Comparison of ENCODE assay signal across 9 mouse cellular contexts in the genomic region with DNA sequence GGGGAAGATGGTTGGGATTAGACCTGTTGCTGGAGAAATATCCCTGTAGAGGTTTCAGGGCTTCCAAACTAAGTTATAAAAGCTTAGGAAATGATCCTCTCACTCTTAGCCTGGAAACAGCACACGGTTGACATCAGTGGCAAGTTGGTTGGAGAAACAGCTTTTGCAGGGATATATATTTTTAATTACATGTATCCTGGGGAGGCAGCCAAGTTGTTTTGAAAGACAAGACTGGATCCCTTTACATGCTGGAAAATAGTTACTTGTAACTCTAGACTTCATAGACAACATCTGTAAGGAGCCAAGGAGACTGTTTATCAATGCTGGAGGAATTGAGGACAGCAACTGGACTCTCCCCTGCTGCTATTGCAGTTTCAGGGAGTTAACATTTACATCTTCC. TPM values are rescaled to one million over a fixed set of nuclear protein-coding genes. Genes with fewer than 3 reads are reported as not detected.
DNase-seq lines count a peak whose midpoint lies in the region; ATAC-seq lines count a peak whose summit lies in the region.
"Had no signal": no experiment of that assay in that cellular context is flagged by ENCODE, and none has a peak within 500 bp of the region (broad histone marks: within the 10 kb centered on the region; RNA-seq: fewer than 3 reads in every experiment).

No protein-coding gene starts in this region.

- H3K4me3 ChIP-seq in heart, embryonic 13.5 days: peak overlapping the region; percentile 88
- no peak overlapping the region for H3K4me3 ChIP-seq in neural tube, embryonic 12.5 days
- peak overlapping the region; percentile 96 for H3K4me3 ChIP-seq in limb, embryonic 13.5 days

- DNase-seq in heart, adult 8-10 months (ENCODE audit: low spot score): no peak
- DNase-seq in neural tube, embryonic 10.5 days (ENCODE audit: extremely low spot score, low spot score): no peak
- no peak for DNase-seq in adrenal gland, postnatal 25 days
- DNase-seq in thymus, postnatal 25 days: no peak
- DNase-seq: adrenal gland, adult 2 months had no signal

- peak overlapping the region; percentile 93 for H3K4me2 ChIP-seq in heart, embryonic 13.5 days
- H3K4me2 ChIP-seq in neural tube, embryonic 12.5 days (replicated peaks): 0 out of 2 replicates have a peak overlapping the region, but pooled peaks have one; percentile 4
- H3K4me2 ChIP-seq in limb, embryonic 13.5 days (replicated peaks): peak overlapping the region; percentile 91

- peaks cover 55% of the 10 kb centered on the region for H3K4me1 ChIP-seq in heart, embryonic 13.5 days
- peaks cover 4% of the 10 kb centered on the region; the same call in 1 of the 2 replicates for H3K4me1 ChIP-seq in neural tube, embryonic 12.5 days
- H3K4me1 ChIP-seq in limb, embryonic 13.5 days: peaks cover 71% of the 10 kb centered on the region

- no peaks in the 10 kb centered on the region for H3K9me3 ChIP-seq in heart, embryonic 13.5 days
- H3K9me3 ChIP-seq in neural tube, embryonic 12.5 days: no peaks in the 10 kb centered on the region
- H3K9me3 ChIP-seq in limb, embryonic 13.5 days: no peaks in the 10 kb centered on the region

- 30% methylated on average over 1 of the region's 1 CpGs for WGBS in heart, embryonic 13.5 days
- WGBS in neural tube, embryonic 12.5 days: 57% methylated on average over 1 of the region's 1 CpGs
- 14% methylated on average over 1 of the region's 1 CpGs for WGBS in limb, embryonic 13.5 days

- ATAC-seq in heart, embryonic 13.5 days (ENCODE audit: extremely low read depth, insufficient number of reproducible peaks, low FRiP score, low TSS enrichment): no peak
- no peak for ATAC-seq in neural tube, embryonic 12.5 days (ENCODE audit: low FRiP score, low read depth)
- no peak for ATAC-seq in limb, embryonic 13.5 days (ENCODE audit: low FRiP score, low read depth)
- no peak for ATAC-seq in activated CD4-positive, CD25-positive, alpha-beta regulatory T cell, adult 4 months

- H3K27ac ChIP-seq in heart, embryonic 13.5 days (replicated peaks): no peak overlapping the region
- H3K27ac ChIP-seq in neural tube, embryonic 12.5 days: no peak overlapping the region
- peak overlapping the region; percentile 29; the same call in 1 of the 2 replicates for H3K27ac ChIP-seq in limb, embryonic 13.5 days

- no peaks in the 10 kb centered on the region for H3K27me3 ChIP-seq in heart, embryonic 13.5 days (replicated peaks)
- H3K27me3 ChIP-seq in neural tube, embryonic 12.5 days (replicated peaks): peaks cover 3% of the 10 kb centered on the region; the same call in 1 of the 2 replicates
- 0 out of 2 replicates have a peak, but pooled peaks cover 3% of the 10 kb centered on the region for H3K27me3 ChIP-seq in limb, embryonic 13.5 days

- H3K36me3 ChIP-seq in heart, embryonic 13.5 days: peaks cover 38% of the 10 kb centered on the region
- no peaks in the 10 kb centered on the region for H3K36me3 ChIP-seq in neural tube, embryonic 12.5 days
- peaks cover 28% of the 10 kb centered on the region for H3K36me3 ChIP-seq in limb, embryonic 13.5 days

- peak overlapping the region; percentile 75 for H3K9ac ChIP-seq in heart, embryonic 13.5 days
- no peak overlapping the region for H3K9ac ChIP-seq in neural tube, embryonic 12.5 days
- peak overlapping the region; percentile 53 for H3K9ac ChIP-seq in limb, embryonic 13.5 days

RNA-seq across cellular contexts. Expression of gene Fzd4, which starts 1.9 kb away (rescaled TPM):
- 6.9 and 7.1 TPM in 2 replicates for polyA plus RNA-seq in heart, embryonic 13.5 days (2015; fragmentation: Nextera tagmentation; extraction: Ambion mirVana)
- total RNA-seq in heart, adult 8-10 months (2022): 10 to 100 TPM; 23.6 to 31.0 (median 28.6) TPM
- 2.7 and 2.9 TPM in 2 replicates for polyA plus RNA-seq in neural tube, embryonic 12.5 days (2016; fragmentation: Nextera tagmentation; extraction: Ambion mirVana)
- 15.1 and 16.5 TPM in 2 replicates for polyA plus RNA-seq in limb, embryonic 13.5 days (2015; fragmentation: Nextera tagmentation; extraction: Ambion mirVana)
- total RNA-seq in adrenal gland, postnatal 25 days (2021): 28.5 and 36.0 TPM in 2 replicates
- not detected for polyA plus RNA-seq in activated CD4-positive, CD25-positive, alpha-beta regulatory T cell, adult 4 months (2017; shearing (Covaris generic))

RNA-seq across cellular contexts. Expression of gene Tmem135, which starts 2.0 kb away (rescaled TPM):
- polyA plus RNA-seq in heart, embryonic 13.5 days (2015; fragmentation: Nextera tagmentation; extraction: Ambion mirVana): 21.7 and 23.8 TPM in 2 replicates
- total RNA-seq in heart, adult 8-10 months (2022): 10 to 100 TPM; 30.3 to 39.6 (median 36.3) TPM
- polyA plus RNA-seq in neural tube, embryonic 12.5 days (2016; fragmentation: Nextera tagmentation; extraction: Ambion mirVana): 19.5 and 21.8 TPM in 2 replicates
- 21.2 and 22.9 TPM in 2 replicates for polyA plus RNA-seq in limb, embryonic 13.5 days (2015; fragmentation: Nextera tagmentation; extraction: Ambion mirVana)
- total RNA-seq in adrenal gland, postnatal 25 days (2021): 113 and 135 TPM in 2 replicates
- polyA plus RNA-seq in activated CD4-positive, CD25-positive, alpha-beta regulatory T cell, adult 4 months (2017; shearing (Covaris generic)): 10 to 100 TPM; 18.7 to 24.8 TPM

Comparison
In these comparisons a context has a peak if more than half of its experiments do, and no peak if none do; other contexts are left out.
1. H3K4me2 ChIP-seq: peak in every context shown above with its lines; median percentile 93 in heart, embryonic 13.5 days; 91 in limb, embryonic 13.5 days; 4 in neural tube, embryonic 12.5 days.